Mouse (Mus musculus) urinary bladder, postnatal 10 days (tissue): Measurements from ENCODE around the gene Actn3.
"Not testable (repeated sequence)": the region's sequence is repeated elsewhere in the genome, so short reads cannot be mapped to it uniquely, and the experiment has no call there.

Experiments used
- DNase-seq: peaks from one replicate; pipeline ENCODE4 v3.0.0; 2022; ENCODE audit warnings: low spot score

Gene Actn3

DNA sequence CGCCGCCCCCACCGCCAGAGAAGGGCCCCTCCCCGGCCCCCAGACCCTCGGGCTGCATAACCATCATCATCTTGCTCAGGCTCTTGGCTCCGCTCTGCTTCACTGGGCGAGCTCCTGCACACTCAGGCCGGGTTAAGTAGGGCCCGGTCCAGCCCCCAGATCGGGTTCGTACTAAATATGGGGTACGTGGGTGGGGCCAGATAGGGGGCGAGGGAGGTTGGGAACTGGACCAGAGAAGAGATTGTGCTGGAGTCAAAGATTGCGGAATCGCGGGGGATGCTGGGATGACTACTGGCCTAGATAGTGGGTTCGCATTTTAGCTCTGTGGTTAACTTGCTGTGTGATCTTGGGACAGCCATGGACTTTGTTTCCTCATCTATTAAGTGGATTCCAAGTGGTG is at the start of gene Actn3:
Gene Actn3 (minus strand): TSS at position 125 of the 400 bp plus-strand sequence.
- no peak for DNase-seq

- no peak for DNase-seq
These were observed 47.6 kb upstream of the Actn3 start for GRCm38 (mm10) chr19:4925121-4925860.

GRCm38 (mm10) chr19:4919652-4920051 is 41.9 kb upstream of the Actn3 start:
- DNase-seq = no peak

DNA sequence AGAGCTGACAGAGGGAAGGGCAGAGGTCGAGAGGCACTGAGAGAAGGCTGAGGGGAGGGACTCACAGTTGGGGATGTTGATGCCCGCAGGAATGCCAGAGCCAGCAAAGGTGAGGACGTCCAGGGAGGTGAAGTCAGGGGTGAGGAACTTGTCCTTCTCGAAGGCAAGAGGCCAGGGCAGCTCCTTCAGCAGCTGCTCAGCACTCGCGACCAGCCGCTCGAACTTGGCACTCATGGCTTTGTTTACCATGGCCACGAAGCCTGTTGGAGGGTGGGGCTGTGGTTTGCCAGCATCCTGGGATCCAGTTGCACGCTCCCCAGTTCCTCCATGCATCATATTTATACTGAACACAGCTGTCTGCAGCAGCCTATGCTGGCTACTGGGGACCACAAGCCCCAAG is 39.1 kb upstream of the Actn3 start:
- no peak for DNase-seq

DNA sequence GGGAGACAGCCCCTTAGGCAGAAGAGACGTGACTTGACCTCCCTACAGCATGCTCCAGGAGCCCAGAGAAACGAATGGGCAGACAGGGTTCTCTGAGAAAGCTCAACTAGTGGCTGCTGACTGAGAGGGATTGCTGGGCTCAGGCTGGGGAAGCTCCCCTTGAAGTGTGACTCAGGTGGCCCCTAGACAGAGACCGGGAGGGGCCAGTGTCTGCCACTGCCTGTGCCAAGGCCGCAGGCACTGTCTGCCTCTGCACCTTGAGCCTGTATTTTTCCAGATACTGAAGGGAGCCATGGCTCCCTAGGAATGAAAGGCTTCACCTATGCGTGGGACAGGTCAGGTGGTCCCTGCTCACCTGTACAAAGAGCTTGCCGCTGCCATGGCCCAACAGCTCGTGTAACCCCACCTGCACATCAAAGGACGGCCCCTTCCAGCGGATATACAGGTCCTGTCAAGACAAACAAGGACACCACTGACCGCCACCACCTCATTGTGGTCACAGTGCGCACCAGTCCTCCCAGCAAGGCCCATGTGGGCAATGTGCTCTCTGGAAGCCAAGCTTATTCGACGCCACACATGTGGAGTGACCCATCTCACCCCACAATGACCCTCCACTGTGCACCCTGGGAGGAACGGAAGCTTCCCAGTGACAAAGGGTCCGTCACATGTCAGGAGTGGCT is 38.4 kb upstream of the Actn3 start:
- no peak for DNase-seq

- DNase-seq = no peak
These were observed 31.7 kb upstream of the Actn3 start for GRCm38 (mm10) chr19:4909376-4909775.

GRCm38 (mm10) chr19:4908107-4908506 is 30.4 kb upstream of the Actn3 start:
- DNase-seq = no peak

DNA sequence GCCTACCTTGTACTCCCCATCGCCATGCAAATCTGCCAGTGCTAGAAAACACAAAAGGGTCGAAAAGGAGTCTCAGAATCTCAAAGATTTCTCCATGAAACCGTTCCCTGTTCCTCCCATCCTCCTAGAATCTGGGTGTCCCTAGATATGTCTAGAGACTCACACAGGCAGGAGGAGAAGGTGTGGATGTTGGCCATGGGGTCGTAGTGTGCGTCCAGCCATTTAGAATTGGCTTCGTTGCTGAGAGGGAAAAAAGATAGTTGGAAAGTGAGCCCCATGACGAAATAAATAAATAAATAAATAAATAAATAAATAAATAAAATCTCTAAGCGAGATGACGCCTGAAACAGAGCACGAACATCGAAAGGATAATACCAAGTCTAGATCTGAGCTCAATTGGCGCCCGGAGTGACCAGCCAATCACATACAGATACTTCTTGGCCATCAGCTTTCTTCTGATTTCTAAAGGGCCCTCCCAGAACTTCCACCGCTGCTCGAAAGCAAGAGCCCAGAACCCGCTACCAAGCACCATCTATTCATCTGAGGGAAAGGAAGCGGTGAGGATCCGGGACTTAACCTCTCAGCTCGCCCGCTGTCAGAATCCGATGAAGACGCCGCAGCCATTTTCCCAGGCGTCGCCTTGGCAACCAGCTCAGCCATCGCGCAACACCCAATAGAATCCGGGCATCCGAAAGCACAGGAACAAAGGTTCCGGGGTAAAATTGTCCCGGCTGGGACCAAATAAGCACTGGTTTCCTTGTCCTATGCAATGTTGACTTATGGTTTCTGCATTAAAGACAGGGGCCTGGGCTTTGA is 28.5 kb upstream of the Actn3 start, which contains the start of gene Bbs1:
Gene Bbs1 (minus strand): TSS at position 650 of the 816 bp plus-strand sequence.
- DNase-seq = peak; percentile 33

DNA sequence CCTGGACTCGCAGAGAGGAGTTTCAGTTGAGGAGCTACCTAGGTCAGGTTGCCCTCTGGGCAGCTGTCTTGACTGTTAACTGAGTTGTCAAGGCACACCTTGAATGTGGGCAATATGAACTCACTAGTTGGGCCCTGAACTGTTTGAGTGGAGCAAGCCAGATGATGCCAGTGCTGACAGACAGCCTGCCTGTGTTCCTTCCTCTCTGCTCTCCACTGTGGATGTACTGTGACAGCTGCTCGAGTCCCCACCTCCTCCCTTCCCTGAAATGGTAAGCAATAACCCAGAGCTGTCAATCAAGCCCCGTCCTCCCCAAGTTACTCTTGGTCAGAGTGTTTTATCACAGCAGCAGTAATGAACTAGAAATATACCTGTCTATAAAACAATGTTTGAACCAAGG is 22.2 kb upstream of the Actn3 start:
- DNase-seq = no peak

DNA sequence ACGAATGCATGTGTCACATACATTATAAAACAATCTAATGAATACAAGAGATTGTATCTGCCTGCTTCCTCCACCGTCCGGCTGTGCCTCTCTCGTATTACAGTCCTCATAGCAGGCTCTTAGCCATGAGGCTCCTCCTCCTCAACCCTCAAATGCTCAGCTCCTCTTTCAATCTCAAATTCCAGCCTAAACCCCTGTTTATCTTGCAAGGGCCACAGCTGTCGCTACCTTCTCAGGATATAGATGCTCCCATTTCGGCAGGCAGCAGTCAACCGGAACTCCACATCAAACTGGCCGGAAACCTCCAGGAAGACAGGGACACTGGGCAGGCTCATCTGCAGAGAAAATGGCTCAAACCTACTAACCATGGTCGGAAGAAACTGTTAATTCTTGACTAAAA is 21.3 kb upstream of the Actn3 start:
- DNase-seq = no peak

DNA sequence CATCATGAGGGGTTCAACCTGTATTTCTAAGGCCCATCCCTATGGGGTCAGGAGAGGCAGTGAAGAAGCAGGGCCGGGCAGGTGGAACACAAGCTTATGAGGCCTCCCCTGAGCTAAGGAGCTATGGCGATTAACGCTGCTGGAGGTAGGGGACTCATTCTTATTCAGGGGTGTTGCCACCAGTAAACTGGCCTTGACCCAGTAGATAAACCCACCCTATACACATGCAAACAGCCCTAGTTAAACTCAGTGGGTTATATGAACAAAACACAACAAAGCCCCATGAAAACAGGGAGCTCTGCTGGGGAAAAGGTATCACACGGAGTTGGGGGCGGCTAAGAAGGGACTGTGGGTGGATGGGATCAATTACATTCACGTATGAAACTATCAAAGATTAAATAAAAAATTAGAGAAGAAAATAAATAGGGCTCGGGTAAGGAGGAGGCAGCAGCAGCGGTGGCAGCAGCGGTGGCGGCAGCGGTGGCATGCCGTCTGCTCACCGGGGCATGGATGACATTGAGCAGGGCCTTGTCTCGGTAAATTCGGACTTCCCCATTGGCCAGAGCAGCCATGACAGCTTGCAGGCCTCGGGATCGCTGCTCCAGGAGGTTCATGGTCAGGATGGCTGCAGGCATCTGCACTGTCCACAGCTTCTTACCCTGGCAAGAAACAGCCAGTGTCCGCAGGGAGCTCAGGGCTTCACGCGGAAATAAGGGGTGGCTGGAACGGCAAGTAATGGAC is 19.2 kb upstream of the Actn3 start:
- no peak for DNase-seq

DNA sequence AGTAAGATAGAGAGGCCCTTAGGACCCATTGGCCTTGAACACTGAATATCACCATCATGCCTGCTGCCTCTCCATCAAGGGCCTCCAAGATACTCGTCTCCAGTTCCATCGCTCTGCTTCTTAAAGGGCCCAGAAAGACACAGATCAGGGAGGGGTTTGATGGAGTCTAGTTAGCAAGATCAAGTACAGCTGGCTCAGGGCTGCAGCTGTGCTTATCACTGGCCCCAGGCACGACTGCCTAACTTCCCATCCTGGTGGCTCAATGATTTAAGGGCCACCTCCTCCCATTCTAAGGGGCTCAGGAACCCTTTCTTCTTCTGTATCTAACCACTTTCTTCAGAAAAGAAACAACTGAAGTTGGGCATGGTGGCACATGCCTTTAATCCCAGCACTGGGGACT is 14.1 kb upstream of the Actn3 start:
- no peak for DNase-seq

- no peak for DNase-seq
These were observed 12.1 kb upstream of the Actn3 start for GRCm38 (mm10) chr19:4889791-4890190.

DNA sequence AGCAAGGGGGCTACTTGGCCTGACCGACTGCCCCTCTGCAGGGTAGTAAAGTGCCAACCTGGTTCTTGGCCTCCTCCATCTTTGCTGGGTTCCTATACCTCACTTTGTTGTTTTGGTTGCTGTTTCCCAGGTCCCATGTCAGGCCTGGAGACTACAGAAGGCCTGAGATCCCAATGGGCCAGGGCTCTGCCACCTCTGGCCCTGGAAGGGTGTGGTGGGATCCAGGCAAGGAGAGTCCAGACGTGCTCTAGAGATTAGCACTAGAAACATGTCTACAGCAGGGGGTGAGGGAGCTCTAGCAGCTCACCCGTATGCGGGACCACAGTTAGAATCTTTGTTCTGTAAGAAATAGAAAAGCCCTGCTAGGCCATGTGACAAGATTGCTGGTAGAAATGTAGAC is 6.3 kb upstream of the Actn3 start:
- no peak for DNase-seq

DNA sequence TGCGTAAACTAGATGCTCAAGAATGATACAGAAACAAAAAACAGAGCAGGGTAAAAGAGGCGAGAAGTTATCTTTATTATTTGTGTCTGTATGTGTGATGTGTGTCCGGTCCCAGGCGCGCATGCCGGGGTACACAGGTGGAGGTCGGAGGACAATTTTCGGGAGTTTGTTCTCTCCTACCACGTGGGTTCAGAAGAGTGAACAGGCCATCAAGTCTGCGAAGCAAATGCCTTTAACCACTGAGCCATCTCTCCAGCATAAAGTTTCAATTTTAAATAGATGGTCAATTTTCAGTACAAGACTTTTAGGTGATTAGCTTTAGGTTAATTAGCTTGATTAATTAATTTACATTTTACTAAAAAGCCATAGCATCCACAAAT is 1.6 kb upstream of the Actn3 start:
- no peak for DNase-seq

DNA sequence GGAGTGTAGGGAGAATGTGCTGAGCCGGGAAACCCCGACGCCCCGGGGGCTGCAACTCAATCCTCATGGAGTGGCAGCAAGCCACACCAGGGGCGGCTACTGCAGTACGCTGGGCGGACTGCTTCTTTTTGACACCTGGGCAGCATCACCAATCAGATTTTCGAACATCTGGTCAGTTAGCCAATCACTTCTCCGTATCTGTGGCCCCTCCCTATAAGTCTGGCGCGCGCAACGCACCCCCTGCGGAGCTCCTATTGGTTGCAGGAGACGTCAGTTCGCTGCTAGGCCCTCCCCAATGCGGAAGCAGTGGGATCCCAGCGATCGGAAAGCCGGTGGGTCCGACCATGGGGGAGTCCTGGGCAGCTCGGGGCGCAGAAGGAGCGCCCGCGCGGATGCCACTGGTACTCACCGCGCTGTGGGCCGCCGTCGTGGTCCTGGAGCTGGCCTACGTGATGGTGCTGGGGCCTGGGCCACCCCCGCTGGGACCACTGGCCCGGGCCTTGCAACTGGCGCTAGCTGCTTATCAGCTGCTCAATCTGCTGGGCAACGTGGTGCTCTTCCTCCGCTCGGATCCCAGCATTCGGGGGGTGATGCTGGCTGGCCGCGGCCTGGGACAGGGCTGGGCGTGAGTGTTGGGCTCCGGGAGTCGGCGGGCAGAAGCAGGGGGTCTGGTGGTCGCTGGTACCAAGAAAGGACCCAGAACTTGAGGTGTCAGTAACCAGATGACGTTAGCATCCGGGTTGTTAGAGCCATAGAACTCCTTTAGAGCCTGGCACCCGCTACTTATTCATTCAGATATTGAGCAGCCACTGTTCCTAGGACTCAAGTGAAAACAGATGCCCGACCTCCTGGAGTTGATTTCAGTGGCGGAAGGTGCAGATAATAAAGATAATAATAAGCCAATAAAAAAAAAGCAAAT is 955 bp upstream of the Actn3 start, which contains the start of gene Zdhhc24:
Gene Zdhhc24 (plus strand): TSS at position 264 of the 919 bp plus-strand sequence.
- DNase-seq = peak; percentile 88

GRCm38 (mm10) chr19:4876755-4877154 is 954 bp downstream of the Actn3 start:
- DNase-seq = no peak

DNA sequence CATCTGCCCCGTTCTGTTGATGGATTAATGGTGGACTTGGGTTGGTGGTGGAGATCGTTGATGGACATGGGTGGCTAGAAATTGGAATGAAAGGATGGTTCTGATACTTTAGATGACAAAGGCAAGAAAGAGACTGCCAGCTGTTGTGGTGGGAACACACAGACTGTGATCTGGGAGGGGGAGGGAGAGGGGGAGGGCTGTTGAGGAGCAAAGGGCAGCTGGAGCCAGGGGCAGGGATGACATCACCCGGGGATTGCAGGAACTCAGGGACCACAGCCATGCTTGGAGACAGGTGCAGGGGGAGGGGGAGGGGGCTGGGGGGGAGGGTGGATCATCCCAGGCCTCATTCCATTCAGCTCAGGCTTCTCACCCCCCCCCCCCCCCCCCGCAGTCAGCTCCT is 1.5 kb downstream of the Actn3 start:
- DNase-seq = no peak

- not testable (repeated sequence) for DNase-seq
These were observed 3.1 kb downstream of the Actn3 start for GRCm38 (mm10) chr19:4874613-4875012.

GRCm38 (mm10) chr19:4865147-4865546 is 12.6 kb downstream of the Actn3 start:
- no peak for DNase-seq

DNA sequence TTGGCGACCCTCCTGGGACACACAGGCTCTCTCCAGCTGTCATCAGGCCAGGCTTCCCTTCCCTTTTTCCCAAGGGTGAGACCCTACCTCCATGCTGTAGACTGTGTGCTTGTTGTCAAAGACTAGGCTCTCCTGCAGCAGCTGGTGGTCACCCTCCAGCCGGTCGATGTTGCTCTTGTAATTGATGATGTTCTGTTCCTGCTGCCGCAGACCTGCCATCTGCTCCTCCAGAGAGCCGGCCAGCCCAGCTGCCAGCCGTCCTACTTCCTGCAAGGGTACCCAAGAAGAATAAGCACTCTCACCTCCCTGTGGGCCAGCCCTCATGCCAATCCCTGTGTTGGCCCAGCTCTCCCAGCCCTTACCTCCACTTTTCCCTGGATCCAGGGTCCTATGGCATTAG is 14.7 kb downstream of the Actn3 start:
- DNase-seq = no peak
